Mouse (Mus musculus): Measurements from ENCODE around the gene Atrnl1.

GRCm38 (mm10) chr19:57572360-57573237, 38.2 kb upstream of the Atrnl1 start:
- TF ChIP-seq CTCF (IDR thresholded peaks at IDR 0.05; ENCODE audit: extremely low read depth, insufficient read depth, insufficient read length, insufficient replicate concordance) (no peak), POLR2A (IDR thresholded peaks at IDR 0.05; ENCODE audit: low read depth, low read length) (no peak)
